Mouse (Mus musculus): Measurements from ENCODE around the gene Olfr651.

DNA sequence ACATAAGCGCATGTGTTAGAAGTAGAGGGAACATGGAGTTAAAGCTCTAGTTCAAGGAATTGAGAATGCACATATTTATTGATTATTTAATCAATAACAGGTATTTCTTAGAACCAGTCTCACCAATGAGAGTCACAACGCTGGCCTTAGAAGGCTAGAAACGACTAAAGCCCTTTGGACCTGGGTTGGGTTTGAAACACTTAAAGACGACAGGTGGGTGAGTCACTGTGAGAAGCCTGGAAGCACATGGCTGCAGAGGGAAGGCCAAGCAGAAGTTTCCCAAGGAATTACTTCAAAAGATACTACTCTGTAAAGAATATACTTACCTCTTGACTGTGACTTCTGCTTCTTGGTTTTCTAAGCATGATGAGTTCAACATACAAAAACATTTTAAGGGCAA lies 30.9 kb downstream of the Olfr651 start:
- no peak for TF ChIP-seq POLR2A (IDR thresholded peaks at IDR 0.05; ENCODE audit: extremely low read depth, insufficient read depth, low read length)
- TF ChIP-seq CTCF (IDR thresholded peaks at IDR 0.05; ENCODE audit: extremely low read depth, insufficient read depth, low read length), result no peak
